Mouse (Mus musculus): ENCODE results near the gene Gm21992. TPM values are rescaled to one million over a fixed set of nuclear protein-coding genes. Genes with fewer than 3 reads are reported as not detected.

The Gm21992 gene
- total and polyA plus RNA-seq, 3 experiments: 8.0 to 16.9 (median 9.3) TPM

GRCm38 (mm10) chr19:4811909-4812242 lies 464 bp upstream of the Gm21992 start:
- Histone ChIP-seq H3K4me3 (peak overlapping the region; percentile 86), H3K27ac (peak overlapping the region; percentile 88), H3K79me2 (replicated peaks; ENCODE audit: control insufficient read depth, insufficient read depth, low read length) (peaks cover 7% of the 10 kb centered on the region; the same call in 1 of the 2 replicates), H3K27me3 (ENCODE audit: control insufficient read depth, insufficient read depth, low read length) (peaks cover 1% of the 10 kb centered on the region; the same call in 1 of the 2 replicates), H3K4me1 (ENCODE audit: control insufficient read depth, insufficient read depth, low read length) (peaks cover 4% of the 10 kb centered on the region), H3K36me3 (ENCODE audit: control insufficient read depth, insufficient read depth, low read length) (peaks cover 14% of the 10 kb centered on the region), H3K9ac (ENCODE audit: low read depth, low read length) (peak overlapping the region; percentile 87)
- no peak for TF ChIP-seq EP300 (IDR thresholded peaks at IDR 0.05; ENCODE audit: insufficient read depth, low read depth, low read length)
- no peak for TF ChIP-seq POLR2A (IDR thresholded peaks at IDR 0.05; ENCODE audit: insufficient read depth, low read depth, low read length)
- no peak for TF ChIP-seq CTCF (IDR thresholded peaks at IDR 0.05)
- no peak for DNase-seq
- intact Hi-C loops (cut with DNase I): loop anchor here (2.0 kb wide), 2 partner anchors 27 to 55 kb away; partner anchors contain the start of genes Ccdc87, Ccs and Rbm4b
- 3% methylated on average over 12 of the region's 12 CpGs for WGBS

DNA sequence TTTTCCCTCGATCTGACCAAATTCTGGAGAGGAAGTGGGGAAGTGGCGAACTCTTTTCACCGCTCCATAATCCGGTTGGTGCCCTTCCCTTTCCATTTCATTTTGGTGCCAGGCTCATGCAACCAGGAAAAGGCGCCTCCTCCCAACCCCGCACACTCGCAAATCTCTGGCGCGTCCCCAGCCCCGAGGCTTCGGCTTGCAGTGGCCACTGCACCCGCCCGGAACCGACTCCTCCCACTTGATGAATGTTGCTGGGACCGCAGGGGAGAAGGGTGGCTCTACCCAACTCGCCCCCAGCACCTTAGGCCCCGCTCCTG lies 708 bp downstream of the Gm21992 start:
- Histone ChIP-seq H3K4me1 (ENCODE audit: control insufficient read depth, insufficient read depth, low read length) (peaks cover 4% of the 10 kb centered on the region), H3K27me3 (ENCODE audit: control insufficient read depth, insufficient read depth, low read length) (no peaks in the 10 kb centered on the region), H3K79me2 (replicated peaks; ENCODE audit: control insufficient read depth, insufficient read depth, low read length) (peaks cover 7% of the 10 kb centered on the region; the same call in 1 of the 2 replicates), H3K27ac (peak overlapping the region; percentile 80), H3K9ac (ENCODE audit: low read depth, low read length) (peak overlapping the region; percentile 84), H3K36me3 (ENCODE audit: control insufficient read depth, insufficient read depth, low read length) (peaks cover 19% of the 10 kb centered on the region), H3K4me3 (peak overlapping the region; percentile 86)
- under 1% methylated on average over 17 of the region's 17 CpGs for WGBS
- intact Hi-C loops (cut with DNase I): loop anchor here (2.0 kb wide), 2 partner anchors 28 to 54 kb away; partner anchors contain the start of genes Ccdc87, Ccs and Rbm4b
- TF ChIP-seq POLR2A (IDR thresholded peaks at IDR 0.05; ENCODE audit: insufficient read depth, low read depth, low read length) (no peak), CTCF (IDR thresholded peaks at IDR 0.05) (no peak), EP300 (IDR thresholded peaks at IDR 0.05; ENCODE audit: insufficient read depth, low read depth, low read length) (no peak)
- no peak for DNase-seq

DNA sequence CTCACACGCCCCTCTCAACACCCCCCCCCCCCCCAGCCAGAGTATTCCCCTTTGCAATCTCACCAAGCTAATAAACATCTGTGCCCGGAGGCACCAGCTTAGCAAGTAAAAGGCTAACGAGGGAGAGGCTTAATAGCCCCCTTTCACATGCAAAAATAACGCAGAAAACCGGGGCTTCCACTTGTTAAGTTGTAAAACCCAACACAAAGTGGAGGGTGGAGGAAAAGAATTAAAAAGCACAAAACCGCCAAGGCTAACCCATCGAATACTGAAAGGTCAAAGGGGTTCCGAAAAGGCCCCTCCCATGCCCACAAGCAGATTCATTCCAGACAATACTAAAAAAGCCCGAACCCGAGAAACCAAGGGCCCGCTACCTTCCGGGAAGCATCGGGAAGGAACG lies 1.1 kb downstream of the Gm21992 start:
- under 1% methylated on average over 14 of the region's 14 CpGs for WGBS
- TF ChIP-seq EP300 (IDR thresholded peaks at IDR 0.05; ENCODE audit: insufficient read depth, low read depth, low read length) (no peak), CTCF (IDR thresholded peaks at IDR 0.05) (no peak), POLR2A (IDR thresholded peaks at IDR 0.05; ENCODE audit: insufficient read depth, low read depth, low read length) (no peak)
- Histone ChIP-seq H3K27me3 (ENCODE audit: control insufficient read depth, insufficient read depth, low read length) (no peaks in the 10 kb centered on the region), H3K4me1 (ENCODE audit: control insufficient read depth, insufficient read depth, low read length) (peaks cover 4% of the 10 kb centered on the region), H3K4me3 (peak overlapping the region; percentile 86), H3K79me2 (replicated peaks; ENCODE audit: control insufficient read depth, insufficient read depth, low read length) (peaks cover 7% of the 10 kb centered on the region; the same call in 1 of the 2 replicates), H3K27ac (peak overlapping the region; percentile 80), H3K36me3 (ENCODE audit: control insufficient read depth, insufficient read depth, low read length) (peaks cover 20% of the 10 kb centered on the region), H3K9ac (ENCODE audit: low read depth, low read length) (peak overlapping the region; percentile 84)
- no peak for DNase-seq
- intact Hi-C loops (cut with DNase I): loop anchor here (2.0 kb wide), 2 partner anchors 28 to 54 kb away; partner anchors contain the start of genes Ccdc87, Ccs and Rbm4b

- intact Hi-C loops (cut with DNase I): loop anchor here (2.0 kb wide), 1 partner anchor 14 kb away; no protein-coding TSS in a partner anchor
- H3K79me2 ChIP-seq (replicated peaks; ENCODE audit: control insufficient read depth, insufficient read depth, low read length): peaks cover 25% of the 10 kb centered on the region
- H3K4me3 ChIP-seq: no peak overlapping the region
- peaks cover 16% of the 10 kb centered on the region for H3K36me3 ChIP-seq (ENCODE audit: control insufficient read depth, insufficient read depth, low read length)
- H3K9ac ChIP-seq (ENCODE audit: low read depth, low read length): no peak overlapping the region
- DNase-seq: no peak
- 76% methylated on average over 10 of the region's 10 CpGs for WGBS
- TF ChIP-seq POLR2A (IDR thresholded peaks at IDR 0.05; ENCODE audit: insufficient read depth, low read depth, low read length) (no peak), CTCF (IDR thresholded peaks at IDR 0.05) (no peak), EP300 (IDR thresholded peaks at IDR 0.05; ENCODE audit: insufficient read depth, low read depth, low read length) (no peak)
- peaks cover 6% of the 10 kb centered on the region for H3K4me1 ChIP-seq (ENCODE audit: control insufficient read depth, insufficient read depth, low read length)
- no peaks in the 10 kb centered on the region for H3K27me3 ChIP-seq (ENCODE audit: control insufficient read depth, insufficient read depth, low read length)
- H3K27ac ChIP-seq: no peak overlapping the region
Measured at GRCm38 (mm10) chr19:4803283-4803682, 8.1 kb downstream of the Gm21992 start.

- intact Hi-C loops (cut with DNase I): loop anchor here (2.0 kb wide), 1 partner anchor 14 kb away; no protein-coding TSS in a partner anchor
- TF ChIP-seq CTCF (IDR thresholded peaks at IDR 0.05) (no peak), EP300 (IDR thresholded peaks at IDR 0.05; ENCODE audit: insufficient read depth, low read depth, low read length) (no peak), POLR2A (IDR thresholded peaks at IDR 0.05; ENCODE audit: insufficient read depth, low read depth, low read length) (no peak)
- H3K4me1 ChIP-seq (ENCODE audit: control insufficient read depth, insufficient read depth, low read length): peaks cover 4% of the 10 kb centered on the region; the same call in 1 of the 2 replicates
- no peak overlapping the region for H3K27ac ChIP-seq
- 97% methylated on average over 7 of the region's 7 CpGs for whole genome bisulfite sequencing
- H3K27me3 ChIP-seq (ENCODE audit: control insufficient read depth, insufficient read depth, low read length): no peaks in the 10 kb centered on the region
- H3K4me3 ChIP-seq: no peak overlapping the region
- DNase-seq: no peak
- H3K9ac ChIP-seq (ENCODE audit: low read depth, low read length): no peak overlapping the region
- peaks cover 25% of the 10 kb centered on the region for H3K79me2 ChIP-seq (replicated peaks; ENCODE audit: control insufficient read depth, insufficient read depth, low read length)
- H3K36me3 ChIP-seq (ENCODE audit: control insufficient read depth, insufficient read depth, low read length): peaks cover 15% of the 10 kb centered on the region
Measured at GRCm38 (mm10) chr19:4802691-4803091, 8.7 kb downstream of the Gm21992 start.

DNA sequence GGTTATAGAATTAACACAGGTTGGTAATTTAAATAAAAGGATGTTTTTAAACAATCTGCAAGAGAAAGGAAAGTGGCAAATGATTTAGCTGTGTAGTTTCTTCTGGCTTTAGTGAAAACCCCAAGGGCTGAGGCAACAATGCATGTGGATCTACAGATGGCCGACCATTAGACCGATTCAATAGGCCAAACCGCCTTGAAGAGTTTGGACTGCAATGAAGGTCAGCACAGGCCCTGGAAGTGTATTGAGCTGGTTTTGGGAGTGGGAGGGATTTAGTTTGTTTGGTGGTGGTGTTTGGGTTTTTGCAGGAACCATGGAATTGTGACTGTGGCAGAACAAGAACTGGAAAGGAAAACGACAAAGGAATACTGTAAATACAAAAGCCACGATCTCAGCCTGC lies 12.3 kb downstream of the Gm21992 start:
- no peak for DNase-seq
- Histone ChIP-seq H3K27me3 (ENCODE audit: control insufficient read depth, insufficient read depth, low read length) (no peaks in the 10 kb centered on the region), H3K36me3 (ENCODE audit: control insufficient read depth, insufficient read depth, low read length) (peaks cover 1% of the 10 kb centered on the region), H3K4me3 (no peak overlapping the region), H3K79me2 (replicated peaks; ENCODE audit: control insufficient read depth, insufficient read depth, low read length) (peaks cover 24% of the 10 kb centered on the region), H3K9ac (ENCODE audit: low read depth, low read length) (no peak overlapping the region), H3K4me1 (ENCODE audit: control insufficient read depth, insufficient read depth, low read length) (peaks cover 3% of the 10 kb centered on the region), H3K27ac (no peak overlapping the region)
- 92% methylated on average over 5 of the region's 5 CpGs for WGBS
- intact Hi-C loops (cut with DNase I): no loop called here
- TF ChIP-seq CTCF (IDR thresholded peaks at IDR 0.05) (no peak), POLR2A (IDR thresholded peaks at IDR 0.05; ENCODE audit: insufficient read depth, low read depth, low read length) (no peak)
